ENCODE assay signal across 10 mouse cellular contexts in genomic region chr16:96843691-96844400, GRCm38 (mm10).
A peak's percentile ranks its signal among the peaks of the same experiment; 100 is the strongest.
DNase-seq lines count a peak whose midpoint lies in the region; ATAC-seq lines count a peak whose summit lies in the region.
"Had no signal": no experiment of that assay in that cellular context is flagged by ENCODE, and none has a peak within 500 bp of the region (broad histone marks: within the 10 kb centered on the region; RNA-seq: fewer than 3 reads in every experiment).

No protein-coding gene starts in this region.

- H3K4me2 ChIP-seq in embryonic facial prominence, embryonic 14.5 days (ENCODE audit: low read depth, low read length), result no peak overlapping the region
- H3K4me2 ChIP-seq in forebrain, embryonic 14.5 days (ENCODE audit: low read length), result no peak overlapping the region
- H3K4me2 ChIP-seq: lung, embryonic 14.5 days; neural tube, embryonic 12.5 days had no signal

- H3K4me3 ChIP-seq in embryonic facial prominence, embryonic 14.5 days (ENCODE audit: low read depth, low read length), result no peak overlapping the region
- no peak overlapping the region for H3K4me3 ChIP-seq in embryonic facial prominence, embryonic 10.5 days
- no peak overlapping the region for H3K4me3 ChIP-seq in forebrain, embryonic 14.5 days (ENCODE audit: low read depth, low read length)
- H3K4me3 ChIP-seq: neural tube, embryonic 12.5 days had no signal

- no peaks in the 10 kb centered on the region for H3K4me1 ChIP-seq in embryonic facial prominence, embryonic 14.5 days (ENCODE audit: control insufficient read depth, insufficient read depth, low read length)
- H3K4me1 ChIP-seq in embryonic facial prominence, embryonic 10.5 days, result peaks cover 25% of the 10 kb centered on the region
- peaks cover 37% of the 10 kb centered on the region for H3K4me1 ChIP-seq in forebrain, embryonic 14.5 days (ENCODE audit: control insufficient read depth, insufficient read depth, low read length)

- no peaks in the 10 kb centered on the region for H3K36me3 ChIP-seq in embryonic facial prominence, embryonic 14.5 days (ENCODE audit: control insufficient read depth, insufficient read depth, low read length)
- no peaks in the 10 kb centered on the region for H3K36me3 ChIP-seq in embryonic facial prominence, embryonic 10.5 days (replicated peaks)
- no peaks in the 10 kb centered on the region for H3K36me3 ChIP-seq in forebrain, embryonic 14.5 days (ENCODE audit: control insufficient read depth, insufficient read depth, low read length)
- H3K36me3 ChIP-seq: neural tube, embryonic 12.5 days had no signal

- H3K27ac ChIP-seq in embryonic facial prominence, embryonic 14.5 days (replicated peaks; ENCODE audit: low read depth, low read length), result no peak overlapping the region
- H3K27ac ChIP-seq in embryonic facial prominence, embryonic 10.5 days (replicated peaks), result no peak overlapping the region
- H3K27ac ChIP-seq in forebrain, embryonic 14.5 days (ENCODE audit: low read depth, low read length), result peak overlapping the region; percentile 92
- H3K27ac ChIP-seq: neural tube, embryonic 12.5 days had no signal

- no peaks in the 10 kb centered on the region for H3K9me3 ChIP-seq in embryonic facial prominence, embryonic 14.5 days (ENCODE audit: control insufficient read depth, low read length)
- no peaks in the 10 kb centered on the region for H3K9me3 ChIP-seq in embryonic facial prominence, embryonic 10.5 days
- H3K9me3 ChIP-seq in forebrain, embryonic 14.5 days (replicated peaks; ENCODE audit: control insufficient read depth, low read length), result no peaks in the 10 kb centered on the region
- H3K9me3 ChIP-seq: neural tube, embryonic 12.5 days had no signal

- peak; percentile 19 for DNase-seq in embryonic facial prominence, embryonic 14.5 days (ENCODE audit: low spot score)
- DNase-seq in embryonic facial prominence, embryonic 10.5 days (ENCODE audit: low spot score), result no peak
- peak; percentile 90 for DNase-seq in forebrain, embryonic 14.5 days (ENCODE audit: low spot score)
- DNase-seq in layer of hippocampus, postnatal 36 days, result peak; percentile 42 to 48
- peak; percentile 71 for DNase-seq in retina, embryonic 14.5 days (ENCODE audit: low spot score)
- no peak for DNase-seq in Muller cell, postnatal 12 days (ENCODE audit: inconsistent ontology term)
- DNase-seq in yolk sac, embryonic 10.5 days (ENCODE audit: low spot score), result no peak
- no peak for DNase-seq in gastrocnemius, adult 18-20 months (ENCODE audit: low spot score)
- DNase-seq: lung, embryonic 14.5 days had no signal

- H3K27me3 ChIP-seq in embryonic facial prominence, embryonic 14.5 days (replicated peaks; ENCODE audit: control insufficient read depth, insufficient read depth, low read length), result no peaks in the 10 kb centered on the region
- no peaks in the 10 kb centered on the region for H3K27me3 ChIP-seq in embryonic facial prominence, embryonic 10.5 days (replicated peaks; ENCODE audit: low read depth, poor library complexity, severe bottlenecking)
- H3K27me3 ChIP-seq in forebrain, embryonic 14.5 days (replicated peaks; ENCODE audit: control insufficient read depth, insufficient read depth, low read length), result no peaks in the 10 kb centered on the region
- H3K27me3 ChIP-seq: neural tube, embryonic 12.5 days had no signal

- no peak overlapping the region for H3K9ac ChIP-seq in embryonic facial prominence, embryonic 14.5 days (ENCODE audit: low read depth, low read length)
- no peak overlapping the region for H3K9ac ChIP-seq in forebrain, embryonic 14.5 days (ENCODE audit: low read length)
- H3K9ac ChIP-seq: lung, embryonic 14.5 days; neural tube, embryonic 12.5 days had no signal

- ATAC-seq in embryonic facial prominence, embryonic 14.5 days (ENCODE audit: low read depth), result no peak
- ATAC-seq in forebrain, embryonic 14.5 days, result peak; percentile 81

- 73% methylated on average over 9 of the region's 9 CpGs for WGBS in embryonic facial prominence, embryonic 14.5 days
- WGBS in embryonic facial prominence, embryonic 10.5 days, result 82% methylated on average over 9 of the region's 9 CpGs
- 33% methylated on average over 9 of the region's 9 CpGs for WGBS in forebrain, embryonic 14.5 days

Comparison
In these comparisons a context has a peak if more than half of its experiments do, and no peak if none do; other contexts are left out.
1. DNase-seq: peak in embryonic facial prominence, embryonic 14.5 days (single experiment), forebrain, embryonic 14.5 days (single experiment), layer of hippocampus, postnatal 36 days (2 of 2) and retina, embryonic 14.5 days (single experiment); none in embryonic facial prominence, embryonic 10.5 days (single experiment), Muller cell, postnatal 12 days (single experiment), yolk sac, embryonic 10.5 days (single experiment) and gastrocnemius, adult 18-20 months (single experiment).